Mouse (Mus musculus) embryonic facial prominence, embryonic 12.5 days (tissue): Measurements from ENCODE around the gene Boc. TPM values are rescaled to one million over a fixed set of nuclear protein-coding genes. Genes with fewer than 3 reads are reported as not detected.

Experiments
- ATAC-seq: fragments of 200-750 bp; cut with Nextera tagmentation; 2 replicates; pipeline ENCODE4 v1.8.0; 2017; ENCODE audit not compliant: insufficient number of reproducible peaks, insufficient read depth, low FRiP score, low TSS enrichment
- H3K27ac ChIP-seq: fragments of 300-500 bp; sonication (generic); 2 replicates; pipeline ENCODE4 v1.5.1; 2016; ENCODE audit warnings: mild to moderate bottlenecking
- H3K27me3 ChIP-seq: fragments of 300-500 bp; sonication (generic); 2 replicates; pipeline ENCODE4 v1.6.1; 2016; ENCODE audit warnings: mild to moderate bottlenecking, moderate library complexity
- H3K36me3 ChIP-seq: fragments of 300-500 bp; sonication (generic); 2 replicates; pipeline ENCODE4 v1.6.1; 2016; ENCODE audit warnings: mild to moderate bottlenecking
- H3K4me1 ChIP-seq: fragments of 300-500 bp; sonication (generic); 2 replicates; pipeline ENCODE4 v1.6.1; 2016
- H3K4me2 ChIP-seq: fragments of 300-500 bp; sonication (generic); replicated peaks from 2 replicates; pipeline ENCODE4 v1.6.1; 2016; ENCODE audit warnings: mild to moderate bottlenecking, moderate library complexity
- H3K4me3 ChIP-seq: fragments of 300-500 bp; sonication (generic); 2 replicates; pipeline ENCODE4 v1.5.1; 2016; ENCODE audit warnings: mild to moderate bottlenecking
- H3K9ac ChIP-seq: fragments of 300-500 bp; sonication (generic); 2 replicates; pipeline ENCODE4 v1.6.1; 2016; ENCODE audit warnings: mild to moderate bottlenecking, moderate library complexity
- H3K9me3 ChIP-seq: fragments of 300-500 bp; sonication (generic); 2 replicates; pipeline ENCODE4 v1.6.1; 2016; ENCODE audit warnings: mild to moderate bottlenecking, moderate library complexity
- WGBS: fragments of 180-500 bp; shearing (Covaris S2); methylation state at CpG from one replicate; pipeline ENCODE4 v1.1.7; 2016; 5-methylcytosine and 5-hydroxymethylcytosine counted together
- polyA plus RNA-seq: library from polyadenylated mRNA; unstranded; fragments of >200 nt; fragmentation: Nextera tagmentation; extraction: Ambion mirVana; gene quantifications from 2 replicates; pipeline ENCODE4 v1.2.1, GENCODE M21; 2016

The Boc gene
- polyA plus RNA-seq, 1 experiment from 2014 or later = 37.1 TPM

DNA sequence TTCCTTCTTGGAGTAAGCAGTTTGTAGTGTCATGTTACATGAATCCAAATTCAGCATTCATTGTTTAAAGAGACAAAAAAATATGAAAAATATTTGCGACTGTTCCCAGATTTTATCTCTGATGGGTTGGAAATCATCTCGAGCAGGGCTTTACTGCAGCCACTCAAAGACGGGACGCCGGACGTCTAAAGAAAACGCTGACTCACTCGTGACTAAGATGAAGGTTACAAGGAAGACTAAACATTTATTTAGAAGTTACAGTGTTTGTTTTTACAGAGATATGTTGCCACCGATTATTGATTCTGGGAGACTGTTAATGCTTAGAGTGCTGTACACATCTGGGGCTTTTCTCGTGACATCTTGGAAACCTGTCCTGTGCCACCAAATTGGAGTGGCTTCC, 73.9 kb downstream of the Boc start:
- H3K27ac ChIP-seq = no peak overlapping the region
- peaks cover 60% of the 10 kb centered on the region for H3K36me3 ChIP-seq
- ATAC-seq = no peak
- no peaks in the 10 kb centered on the region for H3K9me3 ChIP-seq
- H3K4me1 ChIP-seq = peaks cover 5% of the 10 kb centered on the region; the same call in 1 of the 2 replicates
- no peaks in the 10 kb centered on the region for H3K27me3 ChIP-seq
- WGBS = 83% methylated on average over 10 of the region's 10 CpGs
- H3K9ac ChIP-seq = no peak overlapping the region
- H3K4me2 ChIP-seq = no peak overlapping the region
- H3K4me3 ChIP-seq = no peak overlapping the region

DNA sequence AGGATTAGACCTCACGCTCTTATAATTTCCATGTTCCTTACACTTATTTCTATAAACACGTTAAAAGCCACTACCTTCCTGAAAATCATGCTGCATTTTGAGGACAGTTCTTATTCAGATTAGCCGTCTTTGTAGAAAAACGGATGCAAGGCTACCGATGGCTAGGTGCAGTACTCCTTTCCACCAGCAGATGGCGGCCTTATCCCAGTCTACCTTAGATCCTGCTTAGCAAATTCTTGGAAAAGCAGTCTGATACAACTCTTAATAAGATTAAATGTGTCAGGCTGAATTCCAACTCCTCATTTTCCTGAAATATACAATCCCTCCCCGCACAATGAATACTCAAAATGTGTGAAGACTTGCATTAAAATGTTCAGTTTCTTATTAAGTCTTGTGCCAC, 74.6 kb downstream of the Boc start:
- Histone ChIP-seq H3K27ac (no peak overlapping the region), H3K36me3 (peaks cover 52% of the 10 kb centered on the region)

DNA sequence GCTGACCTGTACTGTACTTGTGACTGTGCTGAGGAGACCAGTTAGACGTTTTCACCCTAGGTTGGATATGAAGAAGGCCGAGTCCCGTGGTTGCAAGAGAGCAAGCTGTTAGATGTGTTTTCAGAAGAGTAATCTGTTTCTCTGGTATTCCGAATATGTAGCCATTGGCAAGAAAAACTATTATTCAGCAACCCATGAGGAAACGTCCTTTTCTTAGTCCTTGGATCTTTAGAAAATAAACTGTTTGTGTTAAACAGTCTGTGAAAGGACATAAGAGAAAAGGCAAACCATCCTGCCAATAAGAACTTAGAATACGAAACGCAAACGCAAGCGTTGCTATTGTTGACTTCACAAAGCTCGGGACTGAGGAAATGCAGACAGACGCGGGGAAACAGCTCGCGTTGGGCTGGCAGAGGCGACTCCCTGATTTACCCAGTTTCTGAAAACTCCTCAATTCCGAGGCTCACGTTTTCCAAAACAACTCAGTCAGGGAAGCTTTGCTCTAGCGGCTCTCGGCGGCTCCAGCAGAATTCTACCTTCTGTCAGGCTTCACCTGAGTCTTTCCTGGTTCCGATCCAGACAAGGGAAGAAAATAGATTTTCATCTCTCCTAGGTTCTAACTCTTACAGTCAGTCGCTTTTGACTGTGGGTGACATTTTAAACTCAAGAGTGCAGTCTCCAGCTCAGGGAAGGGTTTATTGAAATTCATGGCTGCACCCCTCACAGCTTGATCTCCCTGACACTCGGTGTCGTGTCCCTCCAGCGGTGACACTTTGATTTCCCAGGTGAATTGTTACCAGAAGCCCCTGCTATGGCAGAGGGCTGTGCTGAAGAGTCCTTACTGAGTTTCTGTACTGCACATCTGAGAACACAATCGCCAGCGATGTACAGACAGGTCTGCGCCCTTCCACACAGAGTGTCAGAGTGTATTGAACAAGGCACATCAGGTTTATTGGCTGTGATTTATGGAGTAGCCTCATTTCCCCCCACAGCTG, 76.8 kb downstream of the Boc start:
- WGBS = 58% methylated on average over 28 of the region's 28 CpGs

More for the DNA sequence above, 74.6 kb downstream of the Boc start:
- Histone ChIP-seq H3K27me3 (no peaks in the 10 kb centered on the region), H3K9me3 (no peaks in the 10 kb centered on the region), H3K9ac (no peak overlapping the region), H3K4me1 (peaks cover 5% of the 10 kb centered on the region; the same call in 1 of the 2 replicates), H3K4me2 (no peak overlapping the region), H3K4me3 (no peak overlapping the region)
- ATAC-seq = no peak
- WGBS = 9% methylated on average over 7 of the region's 7 CpGs

DNA sequence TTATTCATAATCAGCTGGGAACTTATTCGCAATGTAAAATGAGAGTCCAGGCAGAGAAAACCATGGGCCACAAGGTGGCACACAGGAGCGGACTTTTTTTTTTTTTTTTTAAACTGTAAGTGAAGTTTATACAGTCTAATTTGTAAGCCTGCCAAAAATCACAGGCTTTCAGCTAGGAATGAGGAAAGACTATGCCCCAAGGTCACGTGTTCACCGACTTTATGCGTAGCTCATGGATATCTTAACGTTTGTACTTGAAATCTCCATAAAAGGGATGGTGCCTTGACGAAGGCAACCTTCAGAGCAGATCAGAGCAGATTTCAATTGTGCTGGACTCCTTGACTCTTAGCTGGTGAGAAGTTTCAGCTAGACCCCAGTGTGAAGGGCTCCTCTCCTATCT, 78.1 kb downstream of the Boc start:
- H3K4me2 ChIP-seq = no peak overlapping the region
- H3K9me3 ChIP-seq = no peaks in the 10 kb centered on the region
- H3K4me1 ChIP-seq = peaks cover 5% of the 10 kb centered on the region; the same call in 1 of the 2 replicates
- H3K9ac ChIP-seq = no peak overlapping the region
- peaks cover 18% of the 10 kb centered on the region for H3K36me3 ChIP-seq
- peak; percentile 30; the same call in 1 of the 2 replicates for ATAC-seq
- no peaks in the 10 kb centered on the region for H3K27me3 ChIP-seq
- H3K27ac ChIP-seq = 0 out of 2 replicates have a peak overlapping the region, but pooled peaks have one; percentile 50
- H3K4me3 ChIP-seq = no peak overlapping the region
- 50% methylated on average over 7 of the region's 7 CpGs for WGBS

More for the DNA sequence above, 76.8 kb downstream of the Boc start:
- H3K27ac ChIP-seq = no peak overlapping the region
- ATAC-seq = no peak
- no peak overlapping the region for H3K4me3 ChIP-seq
- H3K9ac ChIP-seq = no peak overlapping the region
- H3K4me1 ChIP-seq = peaks cover 5% of the 10 kb centered on the region; the same call in 1 of the 2 replicates
- no peaks in the 10 kb centered on the region for H3K27me3 ChIP-seq
- peaks cover 30% of the 10 kb centered on the region for H3K36me3 ChIP-seq
- no peak overlapping the region for H3K4me2 ChIP-seq
- no peaks in the 10 kb centered on the region for H3K9me3 ChIP-seq

DNA sequence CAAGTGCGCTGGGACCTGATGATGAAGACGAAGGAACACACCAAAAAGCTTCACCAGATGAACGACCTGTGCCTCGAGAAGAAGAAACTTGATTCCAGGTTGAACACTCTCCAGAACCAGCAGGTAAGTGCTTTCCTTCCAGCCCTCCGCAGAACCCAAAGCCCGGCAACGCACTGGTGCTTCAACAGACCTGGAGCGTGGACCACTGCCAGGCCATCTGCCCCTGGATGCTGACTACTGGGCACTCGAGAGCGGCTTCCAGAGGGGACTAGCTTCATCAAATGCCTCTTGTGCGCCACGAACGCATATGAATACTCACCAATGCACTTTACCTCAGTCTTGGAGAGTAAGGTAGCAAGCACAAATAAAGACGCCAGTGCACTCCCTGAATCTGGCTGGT, 78.8 kb downstream of the Boc start:
- Histone ChIP-seq H3K27me3 (no peaks in the 10 kb centered on the region), H3K27ac (no peak overlapping the region), H3K36me3 (peaks cover 12% of the 10 kb centered on the region; the same call in 1 of the 2 replicates), H3K4me3 (no peak overlapping the region), H3K4me2 (no peak overlapping the region), H3K9me3 (no peaks in the 10 kb centered on the region), H3K4me1 (peaks cover 5% of the 10 kb centered on the region; the same call in 1 of the 2 replicates), H3K9ac (no peak overlapping the region)
- no peak for ATAC-seq
- 89% methylated on average over 14 of the region's 14 CpGs for whole genome bisulfite sequencing

DNA sequence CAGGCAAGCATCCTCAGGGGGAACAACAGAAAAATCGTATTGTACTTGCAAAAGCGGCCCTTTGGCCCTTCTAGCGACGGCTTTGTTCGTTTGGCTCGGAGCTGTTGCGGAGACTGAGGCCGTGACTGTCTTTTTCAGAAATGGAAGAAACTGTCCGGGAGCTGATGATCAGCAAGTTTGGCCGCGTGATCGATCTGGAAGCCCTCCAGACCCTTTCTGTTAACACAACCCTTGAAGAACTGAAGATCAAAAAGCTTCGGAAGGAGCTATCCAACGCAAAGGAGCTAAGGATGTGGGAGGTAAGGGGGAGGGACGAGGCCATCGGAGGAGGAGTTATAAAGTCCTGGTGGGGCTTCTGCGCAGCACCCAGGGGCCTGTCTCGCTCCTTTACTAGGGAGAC, 79.9 kb downstream of the Boc start:
- no peak overlapping the region for H3K27ac ChIP-seq
- H3K4me3 ChIP-seq = no peak overlapping the region
- no peaks in the 10 kb centered on the region for H3K27me3 ChIP-seq
- H3K9ac ChIP-seq = no peak overlapping the region
- H3K9me3 ChIP-seq = no peaks in the 10 kb centered on the region
- peaks cover 5% of the 10 kb centered on the region; the same call in 1 of the 2 replicates for H3K4me1 ChIP-seq
- peaks cover 7% of the 10 kb centered on the region; the same call in 1 of the 2 replicates for H3K36me3 ChIP-seq
- WGBS = 53% methylated on average over 18 of the region's 18 CpGs
- no peak for ATAC-seq
- 0 out of 2 replicates have a peak overlapping the region, but pooled peaks have one; percentile 12 for H3K4me2 ChIP-seq

DNA sequence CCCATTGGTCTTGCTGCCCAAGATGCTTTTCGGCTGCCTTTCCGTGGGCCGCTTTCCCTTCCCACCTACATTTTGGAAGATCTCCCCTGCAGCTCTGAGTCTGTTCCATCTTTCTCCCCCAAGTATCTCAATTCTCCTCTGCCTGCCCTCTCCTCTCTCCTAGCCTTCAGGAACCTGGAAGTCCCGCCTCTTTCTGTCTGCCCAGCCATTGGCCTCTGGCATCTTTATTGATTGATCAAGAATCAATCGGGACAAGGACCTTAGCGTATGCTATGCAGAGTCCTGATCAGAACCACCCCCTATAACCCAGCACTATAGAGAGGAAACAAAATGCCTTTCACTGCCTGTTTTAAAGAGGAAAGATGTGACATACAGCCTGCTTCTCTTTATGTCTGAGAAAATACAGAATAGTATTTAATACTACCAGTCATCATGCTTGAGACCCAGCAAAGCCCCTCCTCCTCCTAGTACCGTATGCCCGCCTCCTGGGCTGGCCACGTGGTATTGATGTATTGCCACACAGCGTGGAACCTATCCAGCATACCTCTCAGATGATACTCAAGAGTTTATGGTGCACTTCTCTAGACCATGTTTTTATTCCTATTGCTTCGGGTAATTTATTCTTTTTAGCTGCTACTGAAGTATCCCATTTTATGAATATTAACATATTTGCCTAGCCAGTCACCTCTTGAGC, 82.9 kb downstream of the Boc start:
- no peak overlapping the region for H3K4me3 ChIP-seq
- H3K9ac ChIP-seq = no peak overlapping the region
- H3K36me3 ChIP-seq = no peaks in the 10 kb centered on the region
- H3K27ac ChIP-seq = no peak overlapping the region
- ATAC-seq = no peak
- peaks cover 2% of the 10 kb centered on the region; the same call in 1 of the 2 replicates for H3K4me1 ChIP-seq
- no peaks in the 10 kb centered on the region for H3K27me3 ChIP-seq
- 88% methylated on average over 11 of the region's 11 CpGs for WGBS
- H3K4me2 ChIP-seq = no peak overlapping the region
- H3K9me3 ChIP-seq = no peaks in the 10 kb centered on the region

DNA sequence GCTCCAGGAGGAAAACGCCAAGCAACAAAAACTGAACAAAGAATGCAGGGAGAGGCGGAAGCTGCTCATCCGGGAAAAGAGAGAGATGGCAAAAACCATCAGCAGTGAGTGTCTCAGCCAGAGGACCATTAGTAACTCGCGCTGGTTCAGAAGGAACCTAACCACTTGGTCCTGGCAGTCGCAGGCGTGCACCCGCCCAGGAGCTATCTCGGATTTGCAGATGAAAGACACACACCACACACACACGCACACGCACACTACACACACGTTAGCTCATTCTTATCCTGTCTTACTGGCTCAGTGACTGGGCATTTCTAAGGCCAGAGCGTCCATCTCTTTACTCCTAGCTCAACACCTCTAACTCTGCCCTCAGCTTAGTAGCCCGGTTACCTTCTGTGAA, 83.4 kb downstream of the Boc start:
- Histone ChIP-seq H3K9me3 (no peaks in the 10 kb centered on the region), H3K36me3 (no peaks in the 10 kb centered on the region), H3K9ac (no peak overlapping the region), H3K4me3 (no peak overlapping the region), H3K27ac (no peak overlapping the region), H3K27me3 (no peaks in the 10 kb centered on the region), H3K4me1 (no peaks in the 10 kb centered on the region), H3K4me2 (no peak overlapping the region)
- no peak for ATAC-seq
- 91% methylated on average over 14 of the region's 14 CpGs for WGBS

DNA sequence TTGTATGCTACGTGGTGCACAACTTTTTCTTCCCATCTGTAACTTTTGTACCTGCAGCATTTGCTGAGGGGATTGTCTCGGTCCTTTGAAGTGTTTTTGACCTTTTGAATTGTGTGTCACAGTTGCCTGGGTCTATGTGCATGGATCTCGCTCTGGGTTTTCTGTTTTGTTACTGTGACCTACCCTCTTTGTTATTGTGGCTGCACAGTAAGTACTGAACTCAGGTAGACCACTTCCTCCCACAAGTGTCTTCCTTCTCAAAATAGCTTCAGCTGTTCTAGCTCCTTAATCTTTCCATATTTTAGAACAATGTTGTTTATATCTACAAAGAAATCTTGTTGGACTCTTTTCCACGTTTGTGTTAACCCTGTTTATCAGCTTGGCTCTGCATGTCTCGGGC, 97.8 kb downstream of the Boc start:
- H3K4me3 ChIP-seq = no peak overlapping the region
- WGBS = 81% methylated on average over 5 of the region's 5 CpGs
- H3K9me3 ChIP-seq = no peaks in the 10 kb centered on the region
- H3K36me3 ChIP-seq = no peaks in the 10 kb centered on the region
- no peaks in the 10 kb centered on the region for H3K27me3 ChIP-seq
- H3K27ac ChIP-seq = no peak overlapping the region
- H3K9ac ChIP-seq = no peak overlapping the region
- ATAC-seq = no peak
- H3K4me1 ChIP-seq = no peaks in the 10 kb centered on the region
- H3K4me2 ChIP-seq = no peak overlapping the region

DNA sequence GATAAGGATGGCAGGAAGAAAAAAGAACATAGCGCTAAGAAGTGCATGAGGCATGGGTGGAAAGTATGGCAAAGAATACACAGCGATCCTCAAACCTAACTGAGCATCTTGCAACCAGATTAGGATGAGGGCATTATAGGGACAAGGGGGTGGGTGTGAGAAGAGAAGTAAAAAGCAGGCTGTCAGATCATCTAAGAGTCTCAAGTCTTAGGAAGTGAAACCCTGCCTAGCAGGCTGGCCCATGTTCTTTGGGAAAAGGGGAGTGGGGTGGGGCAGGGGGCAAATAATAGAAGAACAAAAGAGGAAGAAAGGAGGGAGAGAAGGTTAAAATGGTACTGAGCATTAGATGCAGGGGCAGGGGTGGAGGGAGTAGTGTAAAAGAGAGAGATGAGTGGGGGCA, 99.9 kb downstream of the Boc start:
- Histone ChIP-seq H3K27ac (no peak overlapping the region), H3K27me3 (no peaks in the 10 kb centered on the region), H3K4me1 (no peaks in the 10 kb centered on the region), H3K9ac (no peak overlapping the region), H3K4me3 (no peak overlapping the region), H3K4me2 (no peak overlapping the region), H3K9me3 (no peaks in the 10 kb centered on the region), H3K36me3 (no peaks in the 10 kb centered on the region)
- WGBS = 87% methylated on average over 2 of the region's 2 CpGs
- no peak for ATAC-seq

DNA sequence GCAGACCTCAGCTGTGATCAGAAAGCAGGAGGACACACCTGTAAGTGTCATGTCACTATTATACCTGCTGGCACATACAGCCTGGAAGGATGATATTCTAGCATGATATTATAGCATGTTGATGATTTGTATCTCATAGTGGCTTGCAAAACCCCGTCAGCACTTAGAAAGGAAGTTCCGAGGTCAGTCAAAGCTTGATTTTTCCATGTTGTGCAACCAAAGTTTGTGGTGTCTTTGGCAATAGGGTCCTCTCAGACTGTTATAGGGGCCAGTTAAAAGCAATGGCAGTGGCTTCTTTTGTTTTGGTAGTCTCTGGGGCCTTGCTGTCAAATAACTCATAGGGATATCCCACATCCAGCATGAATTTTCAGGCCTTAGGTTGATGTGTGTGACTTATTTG, 100.8 kb downstream of the Boc start:
- no peak for ATAC-seq
- Histone ChIP-seq H3K36me3 (no peaks in the 10 kb centered on the region), H3K9ac (no peak overlapping the region), H3K27ac (no peak overlapping the region), H3K4me3 (no peak overlapping the region), H3K4me1 (no peaks in the 10 kb centered on the region), H3K4me2 (no peak overlapping the region), H3K27me3 (no peaks in the 10 kb centered on the region), H3K9me3 (no peaks in the 10 kb centered on the region)
- 92% methylated on average over 2 of the region's 2 CpGs for WGBS
